Mouse (Mus musculus) R1 (cell line): ENCODE results near the gene Hspb11.

Experiments
- DNase-seq: peaks from one replicate; pipeline ENCODE4 v3.0.0-alpha.2; 2018; ENCODE audit warnings: low read depth, low spot score

The Hspb11 gene

DNA sequence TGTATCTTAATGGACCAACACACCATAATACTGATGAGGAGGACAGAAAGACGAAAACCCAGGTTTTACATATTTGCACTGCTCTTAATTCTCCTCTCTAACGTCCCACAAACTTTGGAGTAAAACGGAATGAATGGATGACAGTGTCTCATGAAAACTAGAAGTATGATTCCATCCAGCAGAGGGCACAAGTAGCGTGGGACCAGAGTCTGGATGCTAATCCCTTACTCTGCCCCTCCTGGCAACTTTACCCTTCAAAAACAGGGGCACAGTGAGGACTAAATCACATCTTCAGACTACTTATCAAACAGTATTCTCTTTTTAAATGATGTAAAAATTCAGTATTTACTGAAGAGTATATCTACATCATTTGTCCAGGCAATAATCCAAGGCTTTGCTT lies 2.9 kb upstream of the Hspb11 start:
- peak; percentile 58 for DNase-seq

GRCm38 (mm10) chr4:107252522-107252921 lies 871 bp upstream of the Hspb11 start:
- no peak for DNase-seq

- DNase-seq: no peak
These were observed 1.0 kb downstream of the Hspb11 start for GRCm38 (mm10) chr4:107254414-107254813.

- DNase-seq: no peak
These were observed 6.6 kb downstream of the Hspb11 start for GRCm38 (mm10) chr4:107260001-107260400.

- DNase-seq: no peak
These were observed 20.3 kb downstream of the Hspb11 start for GRCm38 (mm10) chr4:107273683-107274082.

DNA sequence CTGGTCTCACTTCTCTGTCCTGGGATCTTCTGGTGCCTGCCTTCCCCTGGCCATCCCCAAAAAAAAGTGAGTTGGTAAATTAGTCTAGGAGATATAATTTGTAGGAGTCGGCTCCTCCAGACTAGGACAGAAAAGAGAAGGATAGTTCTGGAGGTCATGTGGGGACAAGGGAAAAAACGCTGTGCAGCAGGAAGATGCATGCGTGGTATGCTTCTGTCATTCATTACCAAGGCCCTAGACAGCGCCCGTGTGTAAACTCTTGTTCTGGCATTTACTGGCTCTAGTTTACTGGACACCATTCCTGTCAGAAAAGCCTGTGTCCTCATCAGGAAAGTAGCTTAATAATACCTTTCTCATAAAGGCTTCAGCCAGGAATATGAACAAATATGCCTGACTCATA lies 21.1 kb downstream of the Hspb11 start:
- DNase-seq: no peak

GRCm38 (mm10) chr4:107278188-107278707 lies 24.9 kb downstream of the Hspb11 start:
- no peak for DNase-seq

DNA sequence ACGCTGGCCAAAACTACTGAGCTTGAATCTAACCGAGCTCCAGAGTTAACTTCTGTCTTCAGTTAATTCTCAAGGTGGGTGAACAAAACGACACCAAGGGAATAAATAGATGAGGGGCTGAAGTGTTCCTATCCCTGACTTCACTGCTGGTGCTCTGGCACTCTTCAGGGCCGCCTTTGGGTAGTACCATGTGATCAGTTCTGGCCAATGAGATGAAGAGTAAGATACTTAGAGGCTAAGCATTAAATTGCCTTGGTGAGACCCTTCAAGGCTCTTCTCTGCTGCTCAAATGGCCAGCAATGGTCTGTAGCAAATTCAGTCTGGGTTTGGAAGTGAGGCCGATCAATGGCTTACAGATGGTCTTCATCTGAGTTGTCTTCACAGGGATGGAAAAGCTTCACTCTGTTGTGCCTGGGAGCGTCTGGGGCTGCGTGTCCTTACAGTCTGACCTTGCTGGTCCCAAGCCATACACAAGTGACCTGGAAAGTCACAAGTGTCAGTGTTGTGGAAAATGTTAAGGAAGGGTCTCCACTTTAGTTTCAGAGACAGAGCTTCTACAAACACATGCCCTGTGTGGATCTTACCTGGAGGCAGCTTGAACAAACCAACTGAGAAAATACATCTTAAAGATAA lies 27.6 kb downstream of the Hspb11 start:
- peak; percentile 60 for DNase-seq

DNA sequence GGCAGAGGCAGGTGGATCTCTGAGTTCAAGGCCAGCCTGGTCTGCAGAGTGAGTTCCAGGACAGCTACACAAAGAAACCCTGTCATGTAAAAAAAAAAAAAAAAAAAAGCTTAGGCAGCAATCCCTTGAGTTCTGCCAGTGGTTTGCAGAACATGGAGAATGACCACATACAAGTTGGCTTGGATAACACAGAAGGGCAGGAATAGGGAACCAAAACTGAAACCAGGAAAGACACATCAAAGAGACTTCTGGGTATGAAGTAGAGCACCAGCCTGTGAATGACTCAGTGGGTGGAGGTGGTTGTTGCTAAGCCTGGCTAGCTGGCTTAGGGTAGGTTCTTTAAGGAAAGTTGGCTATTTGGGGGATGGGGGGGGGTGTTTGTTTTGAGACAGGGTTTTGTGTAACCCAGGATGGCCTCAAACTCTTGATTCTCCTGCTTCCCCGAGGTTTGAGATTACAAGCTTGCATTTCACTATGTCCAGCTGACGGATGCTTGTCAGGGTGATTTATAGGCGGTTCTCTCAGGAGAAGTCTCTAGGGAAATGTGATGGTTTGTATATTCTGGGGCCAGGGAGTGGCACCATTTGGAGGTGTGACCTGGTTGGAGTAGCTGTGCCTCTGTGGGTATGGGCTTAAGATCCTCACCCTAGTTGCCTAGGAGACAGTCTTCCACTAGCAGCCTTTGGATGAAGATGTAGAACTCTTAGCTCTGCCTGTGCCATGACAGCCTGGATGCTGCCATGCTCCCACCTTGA lies 32.2 kb downstream of the Hspb11 start:
- no peak for DNase-seq

DNA sequence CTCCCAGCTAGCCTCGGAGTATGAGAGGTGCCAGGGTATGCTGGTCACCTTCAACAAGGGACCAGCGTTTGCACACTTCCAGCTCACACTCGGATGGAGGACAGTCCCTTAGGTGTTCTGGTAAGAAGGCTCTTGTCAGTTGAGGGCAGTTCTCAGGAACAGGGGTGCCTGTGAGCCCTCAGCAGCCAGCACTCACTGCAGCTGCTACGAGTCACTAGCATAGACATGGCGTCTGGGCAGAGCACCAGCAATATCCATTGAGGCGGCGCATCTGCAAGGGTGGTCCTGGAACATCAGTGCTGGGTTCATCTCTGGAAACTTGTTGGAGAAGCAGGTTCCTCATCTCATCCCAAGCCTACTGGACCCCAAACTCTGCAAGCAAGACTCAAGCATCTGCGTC lies 33.0 kb downstream of the Hspb11 start:
- no peak for DNase-seq

GRCm38 (mm10) chr4:107287517-107287916 lies 34.1 kb downstream of the Hspb11 start:
- no peak for DNase-seq

- DNase-seq: no peak
These were observed 38.3 kb downstream of the Hspb11 start for GRCm38 (mm10) chr4:107291611-107292272.

- DNase-seq: no peak
These were observed 38.9 kb downstream of the Hspb11 start for GRCm38 (mm10) chr4:107292273-107292662.

DNA sequence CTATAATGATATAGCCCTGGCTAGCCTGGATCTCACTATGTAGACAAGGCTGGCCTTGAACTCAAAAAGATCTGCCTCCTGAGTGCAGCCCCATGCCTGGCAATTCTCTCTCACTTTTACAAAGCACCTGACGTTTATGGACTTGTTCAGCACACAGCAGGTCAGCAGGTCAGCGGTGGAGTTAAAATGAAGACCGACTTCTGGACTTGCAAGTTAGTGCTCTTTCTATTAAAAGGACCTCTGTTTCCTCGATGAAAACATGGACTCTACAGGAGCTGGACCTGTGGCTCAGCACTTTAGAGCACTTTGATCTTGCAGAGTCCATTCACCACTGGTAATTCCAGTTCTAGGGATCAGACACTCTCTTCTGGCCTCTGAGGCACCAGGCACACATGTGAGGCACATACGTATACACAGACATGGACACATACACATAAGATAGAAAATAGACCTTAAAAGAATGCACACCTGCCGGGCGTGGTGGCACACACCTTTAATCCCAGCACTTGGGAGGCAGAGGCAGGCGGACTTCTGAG lies 44.7 kb downstream of the Hspb11 start:
- no peak for DNase-seq

GRCm38 (mm10) chr4:107299779-107300340 lies 46.5 kb downstream of the Hspb11 start:
- no peak for DNase-seq

DNA sequence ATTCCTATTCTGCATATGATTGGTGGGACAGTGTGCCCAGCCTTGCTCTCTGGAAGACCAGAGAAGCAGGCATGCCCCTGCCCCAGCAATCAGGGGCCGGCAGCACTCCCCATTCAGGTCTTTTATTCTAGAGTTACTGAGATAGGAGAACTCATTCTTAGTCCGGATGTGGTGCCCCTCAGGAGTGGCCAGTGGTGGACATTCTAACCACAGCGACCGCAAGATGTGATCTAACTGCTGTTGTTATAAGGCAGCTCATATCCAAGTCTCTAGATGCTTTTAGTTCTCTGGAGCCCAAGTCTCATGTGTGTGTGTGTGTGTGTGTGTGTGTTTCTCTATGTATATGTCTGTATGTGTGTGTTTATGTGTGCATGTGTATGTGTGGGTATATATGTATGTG lies 47.0 kb downstream of the Hspb11 start:
- DNase-seq: no peak

DNA sequence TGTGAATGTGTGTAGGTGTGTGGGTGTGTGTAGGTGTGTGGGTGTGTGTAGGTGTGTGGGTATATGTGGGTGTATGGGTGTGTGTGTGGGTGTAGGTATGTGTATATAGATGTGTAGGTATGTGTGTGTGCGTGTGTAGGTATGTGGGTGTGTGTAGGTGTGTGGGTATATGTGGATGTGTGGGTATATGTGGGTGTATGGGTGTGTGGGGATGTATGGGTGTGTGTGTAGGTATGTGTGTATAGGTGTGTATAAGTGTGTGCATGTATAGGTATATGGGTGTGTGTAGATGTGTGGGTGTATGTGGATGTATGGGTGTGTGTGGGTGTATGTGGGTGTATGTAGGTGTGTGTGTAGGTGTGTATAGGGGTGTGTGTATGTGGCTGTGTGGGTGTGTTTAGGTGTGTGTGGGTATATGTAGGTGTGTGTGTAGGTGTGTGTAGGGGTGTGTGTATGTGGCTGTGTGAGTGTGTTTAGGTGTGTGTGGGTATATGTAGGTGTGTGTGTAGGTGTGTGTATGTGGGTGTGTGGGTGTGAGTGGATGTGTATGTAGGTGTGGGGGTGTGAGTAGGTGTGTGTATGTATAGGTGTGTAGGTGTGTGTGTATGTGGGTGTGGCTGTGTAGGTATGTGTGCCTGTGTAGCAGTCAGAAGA lies 47.6 kb downstream of the Hspb11 start:
- no peak for DNase-seq

DNA sequence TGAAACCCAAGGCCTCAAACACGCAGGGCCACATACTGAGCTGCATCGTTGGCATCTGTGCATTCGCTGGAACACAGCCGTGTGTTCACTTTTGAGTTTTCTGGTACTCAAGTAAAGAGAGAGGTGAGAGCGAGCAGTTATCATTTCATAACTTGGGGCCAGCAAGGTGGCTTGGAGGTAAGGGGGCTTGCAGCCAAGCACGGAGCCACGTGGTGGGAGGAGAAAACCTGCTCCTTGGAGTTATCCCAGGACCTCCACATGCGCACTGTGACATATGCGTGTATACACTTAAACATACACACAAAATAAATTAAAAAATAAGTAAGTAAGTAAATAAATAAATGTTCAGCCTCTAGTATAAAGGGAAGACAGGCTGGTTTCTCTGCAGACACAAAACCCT lies 48.8 kb downstream of the Hspb11 start:
- no peak for DNase-seq

DNA sequence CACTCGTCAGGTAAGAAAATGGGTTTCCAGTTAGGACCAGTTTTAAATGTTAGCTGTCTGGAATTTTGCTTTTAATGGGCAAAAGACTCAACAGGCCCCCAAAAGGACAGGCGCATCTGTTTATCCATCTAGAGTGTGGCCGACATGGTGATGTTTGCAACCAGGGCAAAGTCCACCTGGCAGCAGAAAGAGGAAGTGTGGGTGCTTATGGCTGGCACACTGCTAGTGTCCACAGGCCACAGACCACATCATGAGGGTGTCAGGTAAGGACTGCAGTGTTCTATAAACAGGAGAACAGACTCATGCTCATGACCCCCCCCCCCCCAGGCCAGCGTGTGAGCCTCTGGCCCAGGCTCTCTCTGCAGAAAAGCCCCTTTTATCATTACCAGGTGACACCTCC lies 49.4 kb downstream of the Hspb11 start:
- DNase-seq: no peak

DNA sequence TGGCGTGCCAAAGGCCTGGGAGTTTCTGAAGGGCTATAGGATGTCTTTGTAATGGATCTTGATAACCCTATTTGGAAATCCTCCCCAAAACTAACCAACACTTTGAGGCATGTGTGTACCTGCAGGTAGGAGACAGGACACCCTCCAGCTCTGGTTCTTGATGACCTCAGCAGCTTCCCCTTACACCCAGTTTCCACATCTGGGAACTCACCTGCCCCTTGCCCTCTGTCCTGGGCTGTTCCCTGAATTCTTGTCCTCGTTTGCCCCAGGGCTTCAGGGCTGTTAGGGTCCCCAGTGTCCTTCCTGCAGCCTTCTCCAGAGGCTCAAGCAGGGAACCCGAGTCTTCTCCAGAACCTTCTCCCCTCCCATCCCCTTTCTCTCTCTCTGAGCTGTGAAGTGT lies 50.1 kb downstream of the Hspb11 start:
- no peak for DNase-seq

DNA sequence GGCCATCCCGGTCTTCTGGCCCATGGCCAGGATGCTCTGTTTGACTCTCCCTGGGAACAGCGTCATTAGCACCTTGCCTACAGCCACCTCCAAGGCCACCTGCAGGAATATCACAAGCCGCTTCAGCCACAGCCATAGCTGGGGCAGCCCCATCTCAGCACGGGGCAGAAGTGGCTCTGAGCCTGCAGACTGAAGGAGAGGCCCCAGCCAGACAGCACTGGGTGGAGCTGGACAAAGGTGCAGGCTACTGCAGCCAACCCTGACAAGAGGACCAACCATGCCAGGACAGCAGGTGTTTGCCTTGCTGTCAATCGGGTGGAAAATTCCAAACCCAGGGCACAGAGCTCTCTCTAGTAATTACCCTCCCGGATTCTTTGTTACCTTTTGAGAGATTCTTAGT lies 53.6 kb downstream of the Hspb11 start, which contains the start of gene Dio1:
Gene Dio1 (minus strand): TSS at position 204 of the 400 bp plus-strand sequence.
- DNase-seq: no peak
